Mouse (Mus musculus) kidney, adult 11 months (tissue): ENCODE measurements around the gene Galnt13.
"Not testable (repeated sequence)": the region's sequence is repeated elsewhere in the genome, so short reads cannot be mapped to it uniquely, and the experiment has no call there.

Experiments used
- DNase-seq: peaks from one replicate; pipeline ENCODE4 v3.0.0; 2022

Gene Galnt13

GRCm38 (mm10) chr2:54936369-54936768, 500.3 kb downstream of the Galnt13 start:
- DNase-seq = no peak

- no peak for DNase-seq
Observed at GRCm38 (mm10) chr2:54937306-54937705, 501.2 kb downstream of the Galnt13 start.

- no peak for DNase-seq
Observed at GRCm38 (mm10) chr2:54938075-54938474, 502.0 kb downstream of the Galnt13 start.

GRCm38 (mm10) chr2:54943386-54943785, 507.3 kb downstream of the Galnt13 start:
- DNase-seq = no peak

- no peak for DNase-seq
Observed at GRCm38 (mm10) chr2:54983839-54984238, 547.7 kb downstream of the Galnt13 start.

- DNase-seq = not testable (repeated sequence)
Observed at GRCm38 (mm10) chr2:55022539-55022938, 586.4 kb downstream of the Galnt13 start.

- no peak for DNase-seq
Observed at GRCm38 (mm10) chr2:55034610-55035009, 598.5 kb downstream of the Galnt13 start.

- DNase-seq = no peak
Observed at GRCm38 (mm10) chr2:55065469-55066315, 629.6 kb downstream of the Galnt13 start.

- no peak for DNase-seq
Observed at GRCm38 (mm10) chr2:55085580-55085979, 649.5 kb downstream of the Galnt13 start.

- no peak for DNase-seq
Observed at GRCm38 (mm10) chr2:55088034-55088433, 651.9 kb downstream of the Galnt13 start.

GRCm38 (mm10) chr2:55090332-55090731, 654.2 kb downstream of the Galnt13 start:
- DNase-seq = no peak

GRCm38 (mm10) chr2:55091495-55091894, 655.4 kb downstream of the Galnt13 start:
- DNase-seq = no peak

- no peak for DNase-seq
Observed at GRCm38 (mm10) chr2:55099100-55099499, 663.0 kb downstream of the Galnt13 start.

GRCm38 (mm10) chr2:55101279-55101678, 665.2 kb downstream of the Galnt13 start:
- DNase-seq = no peak

GRCm38 (mm10) chr2:55103521-55103920, 667.4 kb downstream of the Galnt13 start:
- no peak for DNase-seq

- DNase-seq = no peak
Observed at GRCm38 (mm10) chr2:55107828-55108227, 671.7 kb downstream of the Galnt13 start.

GRCm38 (mm10) chr2:55153089-55153488, 717.0 kb downstream of the Galnt13 start:
- no peak for DNase-seq

GRCm38 (mm10) chr2:55164781-55165180, 728.7 kb downstream of the Galnt13 start:
- DNase-seq = no peak
